Mouse (Mus musculus) CH12.LX (cell line): ENCODE measurements around the gene Hemgn.

Experiments used
- ETS1 ChIP-seq: conservative IDR thresholded peaks from 2 replicates; pipeline ENCODE4 v1.6.1; 2012; ENCODE audit warnings: low read depth, mild to moderate bottlenecking, inconsistent platforms, low read length, improper control_type of control experiment, moderate library complexity
- GABPA ChIP-seq: IDR thresholded peaks from 2 replicates; pipeline ENCODE4 v1.6.1; 2012; ENCODE audit warnings: low read depth, low read length, improper control_type of control experiment, inconsistent platforms; ENCODE audit not compliant: insufficient replicate concordance
- MAFK ChIP-seq: IDR thresholded peaks from 2 replicates; pipeline ENCODE4 v1.6.1; 2011; ENCODE audit warnings: low read length, improper control_type of control experiment; ENCODE audit not compliant: insufficient replicate concordance
- PAX5 ChIP-seq: IDR thresholded peaks from 2 replicates; pipeline ENCODE4 v1.6.1; 2012; ENCODE audit warnings: low read length, inconsistent platforms, mixed read lengths
- SMC3 ChIP-seq: IDR thresholded peaks from 2 replicates; pipeline ENCODE4 v1.6.1; 2011; ENCODE audit warnings: low read depth, low read length, improper control_type of control experiment

DNA sequence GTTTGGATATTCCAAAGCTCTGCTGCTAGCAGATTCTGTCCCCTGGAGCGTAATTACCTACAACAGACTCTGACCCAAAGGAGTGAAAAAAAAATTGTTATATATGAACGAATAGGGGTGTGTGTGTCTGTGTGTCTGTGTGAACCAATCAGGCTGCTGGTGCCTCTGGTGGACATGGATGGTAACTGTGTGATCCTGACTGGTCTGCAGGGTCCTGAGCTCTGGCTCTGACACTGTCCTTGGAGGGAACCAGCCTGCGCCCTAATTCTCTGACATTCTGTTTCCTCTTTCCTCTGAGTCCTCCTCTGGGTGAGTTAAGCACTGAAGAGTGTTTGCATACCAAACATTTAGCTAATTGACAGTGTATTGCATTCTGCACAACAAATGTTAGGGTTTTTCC lies 4.2 kb upstream of the Hemgn start:
- TF ChIP-seq PAX5 (no peak), SMC3 (peak; percentile 25), GABPA (no peak), MAFK (no peak), ETS1 (no peak)
